In the genomic region with DNA sequence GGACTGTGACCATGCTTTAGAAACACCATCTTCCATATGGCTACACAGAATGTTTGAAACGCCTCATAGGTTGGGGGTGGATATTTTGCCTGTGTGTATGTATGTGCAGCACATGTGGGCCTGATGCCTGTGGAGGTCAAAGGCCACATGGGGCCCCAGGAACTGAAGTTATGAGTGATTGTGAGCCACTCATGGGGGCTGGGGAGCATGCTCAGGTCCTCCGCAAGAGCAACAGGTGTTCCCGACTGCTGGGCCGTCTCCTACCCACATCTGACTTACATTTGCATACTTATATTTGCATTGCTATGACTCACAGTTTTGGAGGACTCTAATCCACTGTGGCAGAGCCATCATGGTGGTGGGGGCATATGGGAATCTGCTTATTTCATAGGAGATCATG, we compare ENCODE assay signal across 26 mouse cellular contexts.
"Had no signal": no experiment of that assay in that cellular context is flagged by ENCODE, and none has a peak within 500 bp of the region (broad histone marks: within the 10 kb centered on the region; RNA-seq: fewer than 3 reads in every experiment).

No protein-coding gene starts in this region.

- H3K4me3 ChIP-seq: gastrocnemius, adult 2 months; heart, embryonic 13.5 days; heart, embryonic 15.5 days; hindbrain, embryonic 13.5 days; hindbrain, embryonic 15.5 days; kidney, embryonic 15.5 days; limb, embryonic 13.5 days; limb, embryonic 15.5 days; liver, embryonic 12.5 days had no signal

- ATAC-seq: hindbrain, postnatal 0 days; liver, embryonic 12.5 days had no signal

- H3K9ac ChIP-seq: heart, embryonic 13.5 days; heart, embryonic 15.5 days; hindbrain, embryonic 13.5 days; hindbrain, embryonic 15.5 days; kidney, embryonic 15.5 days; limb, embryonic 13.5 days; limb, embryonic 15.5 days; liver, embryonic 12.5 days; liver, embryonic 14.5 days had no signal

- DNase-seq: gastrocnemius, adult 2 months; gastrocnemius, postnatal 14 days; gastrocnemius, postnatal 36 days; heart, adult 18-20 months; heart, postnatal 14 days; heart, postnatal 36 days; kidney, adult 11 months; kidney, adult 2 months; kidney, adult 9 months; kidney, postnatal 14 days; kidney, postnatal 36 days; layer of hippocampus, adult 9-11 months; layer of hippocampus, postnatal 36 days; left cerebral cortex, postnatal 4 days had no signal

- H3K36me3 ChIP-seq: heart, embryonic 15.5 days; hindbrain, embryonic 15.5 days had no signal

- H3K9me3 ChIP-seq: heart, embryonic 13.5 days; heart, embryonic 15.5 days; hindbrain, embryonic 15.5 days; kidney, embryonic 15.5 days; limb, embryonic 15.5 days; liver, embryonic 12.5 days had no signal

- H3K27ac ChIP-seq: gastrocnemius, adult 2 months; heart, embryonic 13.5 days; heart, embryonic 15.5 days; hindbrain, embryonic 13.5 days; hindbrain, embryonic 15.5 days; hindbrain, postnatal 0 days; kidney, embryonic 15.5 days; kidney, postnatal 0 days; limb, embryonic 13.5 days; limb, embryonic 15.5 days; liver, embryonic 12.5 days; liver, embryonic 14.5 days had no signal

- H3K27me3 ChIP-seq: heart, embryonic 13.5 days; heart, embryonic 15.5 days; hindbrain, embryonic 13.5 days; hindbrain, embryonic 15.5 days; kidney, embryonic 15.5 days; limb, embryonic 13.5 days; limb, embryonic 15.5 days; liver, embryonic 12.5 days had no signal

- H3K4me2 ChIP-seq: heart, embryonic 11.5 days; heart, embryonic 13.5 days; heart, embryonic 15.5 days; hindbrain, embryonic 13.5 days; hindbrain, embryonic 15.5 days; kidney, embryonic 15.5 days; limb, embryonic 13.5 days; limb, embryonic 15.5 days; liver, embryonic 12.5 days had no signal
